Mouse (Mus musculus): ENCODE measurements at regions not wholly inside any gene's neighbourhood (a gene's known extent, or its start where the extent isn't known, plus 50 kb on each side); places are given as distances from the start of the nearest gene placed in this dataset.
"Not testable (repeated sequence)": the region's sequence is repeated elsewhere in the genome, so short reads cannot be mapped to it uniquely, and the experiment has no call there.

GRCm38 (mm10) chr14:15842024-15842599, 403.3 kb upstream of the Lrrc3b start:
- no peak for ATAC-seq (replicated peaks; ENCODE audit: poor library complexity, severe bottlenecking)

- no peak for ATAC-seq (replicated peaks; ENCODE audit: poor library complexity, severe bottlenecking)
These were observed 380.6 kb upstream of the Ngly1 start for GRCm38 (mm10) chr14:15868520-15868919.

GRCm38 (mm10) chr14:15872013-15872412, 377.1 kb upstream of the Ngly1 start:
- ATAC-seq (replicated peaks; ENCODE audit: poor library complexity, severe bottlenecking): no peak

DNA sequence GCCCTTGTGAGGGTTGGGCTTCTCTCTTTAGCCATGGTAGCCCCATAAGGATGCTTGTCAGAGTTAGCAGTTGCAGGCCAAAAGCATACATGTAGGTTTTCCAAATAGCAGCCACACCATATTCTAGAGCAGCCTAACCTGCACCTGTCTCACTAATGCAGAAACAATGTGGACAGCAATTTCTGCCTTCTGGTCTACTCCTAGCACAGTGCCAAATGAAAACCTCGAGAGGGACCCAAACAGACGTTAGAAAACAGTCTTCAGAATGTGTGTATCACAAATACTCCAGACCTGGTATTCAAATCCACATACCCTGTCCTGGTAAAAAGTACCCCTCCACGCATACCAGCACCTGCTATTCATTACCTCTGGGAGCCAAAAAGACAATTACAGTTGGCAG, 368.9 kb upstream of the Ngly1 start:
- ATAC-seq (replicated peaks; ENCODE audit: poor library complexity, severe bottlenecking): no peak

GRCm38 (mm10) chr14:15881284-15881683, 367.8 kb upstream of the Ngly1 start:
- ATAC-seq (replicated peaks; ENCODE audit: poor library complexity, severe bottlenecking): peak; percentile 40; the same call in 1 of the 2 replicates

- no peak for ATAC-seq (replicated peaks; ENCODE audit: poor library complexity, severe bottlenecking)
These were observed 364.3 kb upstream of the Ngly1 start for GRCm38 (mm10) chr14:15884641-15885340.

DNA sequence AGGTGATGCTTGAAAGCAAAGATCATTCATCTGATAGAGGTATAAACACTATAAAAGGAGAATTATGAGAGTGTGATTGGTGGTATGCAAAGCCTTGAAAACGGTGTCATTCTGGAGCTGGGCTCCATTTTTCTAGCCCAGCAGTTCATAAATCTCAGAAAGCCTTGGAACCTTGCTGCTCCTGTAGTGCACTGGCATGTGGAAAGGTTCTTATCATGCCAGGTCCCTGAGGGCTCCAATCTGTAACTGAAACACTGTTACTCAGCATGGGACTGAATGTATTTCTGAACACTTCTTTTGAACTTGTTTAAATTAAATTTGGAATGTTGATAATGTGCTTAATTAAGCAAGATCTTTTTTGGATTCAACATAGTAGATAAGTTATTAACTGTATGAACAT, 352.0 kb upstream of the Ngly1 start:
- ATAC-seq (replicated peaks; ENCODE audit: poor library complexity, severe bottlenecking): no peak

DNA sequence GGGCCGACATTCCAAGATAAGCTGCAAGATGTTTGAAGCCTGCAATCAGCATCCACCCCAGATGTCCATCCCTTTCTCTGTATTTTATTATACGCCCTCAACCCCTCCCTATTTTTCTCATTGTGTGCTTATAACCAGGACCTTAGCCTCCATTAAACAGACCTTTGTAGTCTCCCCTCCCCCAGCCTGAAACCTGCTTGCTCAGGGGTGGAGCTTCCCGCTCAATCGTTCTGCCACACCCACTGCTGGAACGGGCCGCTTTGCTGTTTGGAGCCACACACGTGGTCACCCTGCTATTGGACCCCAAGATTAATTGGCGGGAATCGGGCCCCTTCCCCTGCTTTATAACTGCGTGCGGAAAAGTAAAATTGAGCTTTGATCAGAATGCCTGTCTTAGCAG, 342.7 kb upstream of the Ngly1 start:
- not testable (repeated sequence) for ATAC-seq (replicated peaks; ENCODE audit: poor library complexity, severe bottlenecking)

- ATAC-seq (replicated peaks; ENCODE audit: poor library complexity, severe bottlenecking): not testable (repeated sequence)
These were observed 335.9 kb upstream of the Ngly1 start for GRCm38 (mm10) chr14:15913206-15913605.

GRCm38 (mm10) chr14:15914176-15914575, 334.9 kb upstream of the Ngly1 start:
- no peak for ATAC-seq (replicated peaks; ENCODE audit: poor library complexity, severe bottlenecking)

DNA sequence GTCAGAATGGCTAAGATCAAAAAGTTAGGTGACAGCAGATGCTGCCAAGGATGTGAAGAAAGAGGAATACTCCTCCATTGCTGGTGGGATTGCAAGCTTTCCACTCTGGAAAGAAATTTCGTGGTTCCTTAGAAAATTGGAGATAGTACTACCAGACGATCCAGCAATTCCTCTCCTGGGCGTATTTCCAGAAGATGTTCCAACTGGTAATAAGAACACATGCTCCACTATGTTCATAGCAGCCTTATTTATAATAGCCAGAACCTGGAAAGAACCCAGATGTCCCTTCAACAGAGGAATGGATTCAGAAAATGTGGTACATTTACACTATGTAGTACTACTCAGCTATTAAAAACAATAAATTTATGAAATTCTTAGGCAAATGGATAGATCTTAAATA, 324.4 kb upstream of the Ngly1 start:
- not testable (repeated sequence) for ATAC-seq (replicated peaks; ENCODE audit: poor library complexity, severe bottlenecking)

- no peak for ATAC-seq (replicated peaks; ENCODE audit: poor library complexity, severe bottlenecking)
These were observed 314.4 kb upstream of the Ngly1 start for GRCm38 (mm10) chr14:15934729-15935128.

- ATAC-seq (replicated peaks; ENCODE audit: poor library complexity, severe bottlenecking): no peak
These were observed 278.8 kb upstream of the Ngly1 start for GRCm38 (mm10) chr14:15970321-15970720.

GRCm38 (mm10) chr14:15970767-15971166, 278.3 kb upstream of the Ngly1 start:
- no peak for ATAC-seq (replicated peaks; ENCODE audit: poor library complexity, severe bottlenecking)

GRCm38 (mm10) chr14:15971306-15971705, 277.8 kb upstream of the Ngly1 start:
- ATAC-seq (replicated peaks; ENCODE audit: poor library complexity, severe bottlenecking): no peak

- no peak for ATAC-seq (replicated peaks; ENCODE audit: poor library complexity, severe bottlenecking)
These were observed 271.7 kb upstream of the Ngly1 start for GRCm38 (mm10) chr14:15977366-15977765.

DNA sequence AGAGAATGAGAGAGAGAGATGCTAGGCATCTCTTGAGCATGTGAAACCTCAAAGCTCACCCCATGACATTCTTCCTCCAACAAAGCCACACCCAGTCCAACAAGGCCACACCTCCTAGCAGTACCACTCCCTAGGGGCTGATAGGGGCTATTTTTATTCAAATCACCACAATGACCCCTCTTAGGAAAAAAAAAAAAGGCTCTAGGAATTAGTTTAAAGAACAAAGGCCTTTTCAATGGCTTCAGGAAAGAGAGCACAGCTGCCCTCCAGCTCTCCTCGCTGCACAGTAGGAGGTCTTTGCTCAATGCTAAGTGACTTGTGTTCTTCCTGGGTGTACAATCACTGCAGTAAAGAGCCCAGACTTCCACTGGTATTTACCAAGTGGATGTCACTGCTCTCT, 270.8 kb upstream of the Ngly1 start:
- no peak for ATAC-seq (replicated peaks; ENCODE audit: poor library complexity, severe bottlenecking)

DNA sequence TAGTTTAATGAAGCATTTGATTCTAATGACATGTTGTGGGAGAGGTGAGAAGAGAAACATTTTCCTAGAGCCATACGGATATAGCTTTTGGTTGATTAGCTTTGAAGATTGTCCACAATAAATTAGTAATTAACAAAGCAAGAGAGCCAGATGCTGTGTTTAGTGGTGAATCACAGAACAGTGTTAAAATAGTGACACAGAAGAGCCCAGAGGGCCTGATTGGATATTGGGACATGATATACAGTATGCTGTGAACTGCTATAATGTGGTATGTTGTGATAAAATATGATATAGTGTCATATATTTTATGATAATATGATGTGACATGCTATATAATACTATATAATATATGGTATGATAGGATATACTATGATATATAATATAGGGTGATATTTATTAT, 243.7 kb upstream of the Ngly1 start:
- ATAC-seq (replicated peaks; ENCODE audit: poor library complexity, severe bottlenecking): no peak

DNA sequence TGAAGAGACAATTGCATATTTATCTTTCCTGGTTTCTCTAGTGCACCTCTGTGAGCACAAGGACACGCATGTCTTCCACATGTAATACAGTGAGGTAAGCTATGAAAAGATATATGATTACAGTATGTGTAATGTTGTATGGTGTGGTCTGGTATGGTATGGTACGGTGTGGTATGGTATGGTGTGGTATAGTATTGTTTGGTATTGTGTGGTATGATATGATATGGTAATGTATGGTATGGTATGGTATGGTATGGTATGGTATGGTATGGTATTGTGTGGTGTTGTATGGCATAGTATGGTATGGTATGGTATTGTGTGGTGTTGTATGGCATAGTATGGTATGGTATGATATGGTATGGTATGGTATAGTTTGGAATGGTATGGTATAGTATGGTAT, 242.1 kb upstream of the Ngly1 start:
- no peak for ATAC-seq (replicated peaks; ENCODE audit: poor library complexity, severe bottlenecking)

- ATAC-seq (replicated peaks; ENCODE audit: poor library complexity, severe bottlenecking): peak; percentile 87
These were observed 239.3 kb upstream of the Ngly1 start for GRCm38 (mm10) chr14:16009778-16010177.

DNA sequence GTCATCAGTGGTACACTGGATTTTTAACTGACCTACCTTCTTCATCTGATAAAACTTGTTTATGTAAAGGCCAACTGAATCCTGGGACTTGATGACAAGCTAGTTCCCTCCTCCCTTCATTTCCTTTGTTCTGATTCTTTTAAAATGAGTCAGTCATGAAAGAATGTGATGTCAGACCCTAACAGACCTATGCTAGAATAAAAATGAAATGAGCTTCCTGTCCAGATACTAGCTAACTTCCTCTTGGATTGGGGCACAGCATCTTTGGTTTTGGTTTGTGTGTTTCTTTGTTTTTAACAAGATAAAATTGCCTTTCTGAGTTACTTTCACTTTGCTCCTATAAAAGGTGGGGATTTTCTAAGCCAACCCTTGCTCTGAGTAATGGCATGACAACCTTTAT, 225.2 kb upstream of the Ngly1 start:
- no peak for ATAC-seq (replicated peaks; ENCODE audit: poor library complexity, severe bottlenecking)

- ATAC-seq (replicated peaks; ENCODE audit: poor library complexity, severe bottlenecking): no peak
These were observed 211.3 kb upstream of the Ngly1 start for GRCm38 (mm10) chr14:16037771-16038170.

Measured in granulocyte monocyte progenitor cell, adult 5-6 weeks (primary cell).